Mouse (Mus musculus): ENCODE results near the gene Gm49354. TPM values are rescaled to one million over a fixed set of nuclear protein-coding genes. Genes with fewer than 3 reads are reported as not detected.
A peak's percentile ranks its signal among the peaks of the same experiment; 100 is the strongest.
"Not testable (repeated sequence)": the region's sequence is repeated elsewhere in the genome, so short reads cannot be mapped to it uniquely, and the experiment has no call there.

The Gm49354 gene
- polyA plus RNA-seq, 1 experiment from 2014 or later: not detected

- H3K4me3 ChIP-seq: no peak overlapping the region
- peaks cover 99% of the 10 kb centered on the region for H3K36me3 ChIP-seq
- H3K9me3 ChIP-seq: no peaks in the 10 kb centered on the region
- H3K27ac ChIP-seq: no peak overlapping the region
- H3K4me1 ChIP-seq: no peaks in the 10 kb centered on the region
- H3K27me3 ChIP-seq (ENCODE audit: insufficient read depth, poor library complexity, severe bottlenecking): no peaks in the 10 kb centered on the region
- no peak for DNase-seq (ENCODE audit: low spot score)
- WGBS: 90% methylated on average over 1 of the region's 1 CpGs
Measured at GRCm38 (mm10) chr13:59794786-59795185, 12.7 kb upstream of the Gm49354 start.

GRCm38 (mm10) chr13:59779744-59780264, 2.2 kb downstream of the Gm49354 start:
- DNase-seq (ENCODE audit: low spot score); H3K9me3 ChIP-seq; H3K4me3 ChIP-seq; H3K27ac ChIP-seq; H3K27me3 ChIP-seq (ENCODE audit: insufficient read depth, poor library complexity, severe bottlenecking); H3K4me1 ChIP-seq: not testable (repeated sequence)
- WGBS: 94% methylated on average over 1 of the region's 1 CpGs
- peaks cover 95% of the 10 kb centered on the region for H3K36me3 ChIP-seq

GRCm38 (mm10) chr13:59779213-59779612, 2.8 kb downstream of the Gm49354 start:
- H3K4me3 ChIP-seq: no peak overlapping the region
- no peaks in the 10 kb centered on the region for H3K27me3 ChIP-seq (ENCODE audit: insufficient read depth, poor library complexity, severe bottlenecking)
- H3K9me3 ChIP-seq: no peaks in the 10 kb centered on the region
- no peak overlapping the region for H3K27ac ChIP-seq
- WGBS: 88% methylated on average over 4 of the region's 4 CpGs
- peaks cover 89% of the 10 kb centered on the region for H3K36me3 ChIP-seq
- no peak for DNase-seq (ENCODE audit: low spot score)
- no peaks in the 10 kb centered on the region for H3K4me1 ChIP-seq

GRCm38 (mm10) chr13:59775168-59775567, 6.9 kb downstream of the Gm49354 start:
- Histone ChIP-seq H3K9me3 (no peaks in the 10 kb centered on the region), H3K4me1 (peaks cover 9% of the 10 kb centered on the region; the same call in 1 of the 2 replicates), H3K27me3 (ENCODE audit: insufficient read depth, poor library complexity, severe bottlenecking) (no peaks in the 10 kb centered on the region), H3K36me3 (peaks cover 73% of the 10 kb centered on the region), H3K4me3 (no peak overlapping the region), H3K27ac (no peak overlapping the region)
- DNase-seq (ENCODE audit: low spot score): no peak
- WGBS: 78% methylated on average over 3 of the region's 3 CpGs

- peaks cover 38% of the 10 kb centered on the region for H3K36me3 ChIP-seq
- DNase-seq (ENCODE audit: low spot score): peak; percentile 91
- 32% methylated on average over 9 of the region's 9 CpGs for WGBS
Measured at GRCm38 (mm10) chr13:59771257-59771656, 10.8 kb downstream of the Gm49354 start.

GRCm38 (mm10) chr13:59770847-59771246, 11.2 kb downstream of the Gm49354 start:
- no peak for DNase-seq (ENCODE audit: low spot score)
- Histone ChIP-seq H3K4me3 (peak overlapping the region; percentile 80), H3K27me3 (ENCODE audit: insufficient read depth, poor library complexity, severe bottlenecking) (no peaks in the 10 kb centered on the region), H3K36me3 (peaks cover 35% of the 10 kb centered on the region), H3K9me3 (no peaks in the 10 kb centered on the region), H3K4me1 (peaks cover 37% of the 10 kb centered on the region), H3K27ac (peak overlapping the region; percentile 94)
- WGBS: 40% methylated on average over 9 of the region's 9 CpGs

More at GRCm38 (mm10) chr13:59771257-59771656, 10.8 kb downstream of the Gm49354 start:
- Histone ChIP-seq H3K27me3 (ENCODE audit: insufficient read depth, poor library complexity, severe bottlenecking) (no peaks in the 10 kb centered on the region), H3K4me1 (peaks cover 33% of the 10 kb centered on the region), H3K27ac (peak overlapping the region; percentile 94), H3K9me3 (no peaks in the 10 kb centered on the region), H3K4me3 (no peak overlapping the region; the same call in 1 of the 2 replicates)

GRCm38 (mm10) chr13:59770164-59770562, 11.9 kb downstream of the Gm49354 start:
- Histone ChIP-seq H3K4me3 (peak overlapping the region; percentile 80), H3K4me1 (peaks cover 41% of the 10 kb centered on the region), H3K27ac (peak overlapping the region; percentile 94), H3K36me3 (peaks cover 30% of the 10 kb centered on the region), H3K27me3 (ENCODE audit: insufficient read depth, poor library complexity, severe bottlenecking) (no peaks in the 10 kb centered on the region), H3K9me3 (no peaks in the 10 kb centered on the region)
- WGBS: under 1% methylated on average over 28 of the region's 28 CpGs
- peak; percentile 98 for DNase-seq (ENCODE audit: low spot score)

- Histone ChIP-seq H3K27ac (peak within 1 kb of the TSS; percentile 94), H3K4me1 (peaks cover 41% of the 10 kb centered on the region), H3K9me3 (no peaks in the 10 kb centered on the region), H3K27me3 (ENCODE audit: insufficient read depth, poor library complexity, severe bottlenecking) (no peaks in the 10 kb centered on the region), H3K36me3 (peaks cover 28% of the 10 kb centered on the region), H3K4me3 (peak within 1 kb of the TSS; percentile 80)
- peak; percentile 100 for DNase-seq (ENCODE audit: low spot score)
- WGBS: under 1% methylated on average over 91 of the region's 91 CpGs
Measured at GRCm38 (mm10) chr13:59769296-59770163, 12.5 kb downstream of the Gm49354 start, which contains the start of gene Isca1. Isca1 (minus strand) TSS chr13:59769810.

- 24% methylated on average over 13 of the region's 13 CpGs for WGBS
- H3K27ac ChIP-seq: peak overlapping the region; percentile 94; the same call in 1 of the 2 replicates
- H3K4me3 ChIP-seq: peak overlapping the region; percentile 80
- H3K4me1 ChIP-seq: peaks cover 41% of the 10 kb centered on the region
- DNase-seq (ENCODE audit: low spot score): no peak
- no peaks in the 10 kb centered on the region for H3K9me3 ChIP-seq
- peaks cover 24% of the 10 kb centered on the region for H3K36me3 ChIP-seq
- no peaks in the 10 kb centered on the region for H3K27me3 ChIP-seq (ENCODE audit: insufficient read depth, poor library complexity, severe bottlenecking)
Measured at GRCm38 (mm10) chr13:59768531-59768930, 13.5 kb downstream of the Gm49354 start.

GRCm38 (mm10) chr13:59766786-59767515, 15.1 kb downstream of the Gm49354 start:
- Histone ChIP-seq H3K27me3 (ENCODE audit: insufficient read depth, poor library complexity, severe bottlenecking) (no peaks in the 10 kb centered on the region), H3K27ac (peak overlapping the region; percentile 74), H3K4me1 (peaks cover 44% of the 10 kb centered on the region), H3K9me3 (no peaks in the 10 kb centered on the region), H3K36me3 (peaks cover 26% of the 10 kb centered on the region), H3K4me3 (peak overlapping the region; percentile 80)
- WGBS: 59% methylated on average over 11 of the region's 11 CpGs
- no peak for DNase-seq (ENCODE audit: low spot score)

GRCm38 (mm10) chr13:59762791-59763190, 19.3 kb downstream of the Gm49354 start:
- H3K4me3 ChIP-seq: no peak overlapping the region
- H3K27me3 ChIP-seq (ENCODE audit: insufficient read depth, poor library complexity, severe bottlenecking): no peaks in the 10 kb centered on the region
- no peak overlapping the region for H3K27ac ChIP-seq
- H3K36me3 ChIP-seq: peaks cover 63% of the 10 kb centered on the region
- H3K9me3 ChIP-seq: no peaks in the 10 kb centered on the region
- H3K4me1 ChIP-seq: peaks cover 27% of the 10 kb centered on the region
- DNase-seq (ENCODE audit: low spot score): no peak
- WGBS: 89% methylated on average over 7 of the region's 7 CpGs

GRCm38 (mm10) chr13:59756906-59757305, 25.1 kb downstream of the Gm49354 start:
- Histone ChIP-seq H3K36me3 (peaks cover 84% of the 10 kb centered on the region), H3K9me3 (no peaks in the 10 kb centered on the region), H3K27me3 (ENCODE audit: insufficient read depth, poor library complexity, severe bottlenecking) (no peaks in the 10 kb centered on the region), H3K4me3 (no peak overlapping the region), H3K4me1 (0 out of 2 replicates have a peak, but pooled peaks cover 3% of the 10 kb centered on the region), H3K27ac (no peak overlapping the region)
- WGBS: 77% methylated on average over 7 of the region's 7 CpGs
- no peak for DNase-seq (ENCODE audit: low spot score)

Measured in heart, embryonic 10.5 days (tissue).